Mouse (Mus musculus) heart, embryonic 16.5 days (tissue): ENCODE data around the gene Ino80d. TPM values are rescaled to one million over a fixed set of nuclear protein-coding genes. Genes with fewer than 3 reads are reported as not detected.

Source experiments
- ATAC-seq: fragments of 200-750 bp; cut with Nextera tagmentation; replicated peaks from 2 replicates; pipeline ENCODE4 v1.8.0; 2017; ENCODE audit warnings: moderate number of reproducible peaks; ENCODE audit not compliant: insufficient read depth, low FRiP score; ENCODE audit errors: extremely low read depth
- H3K27ac ChIP-seq: fragments of 300-500 bp; sonication (generic); 2 replicates; pipeline ENCODE4 v1.5.1; 2014; ENCODE audit warnings: mild to moderate bottlenecking, low read length, control low read depth, moderate library complexity
- H3K27me3 ChIP-seq: fragments of 300-500 bp; sonication (generic); 2 replicates; pipeline ENCODE4 v1.6.1; 2014; ENCODE audit warnings: low read length, mixed read lengths; ENCODE audit not compliant: control insufficient read depth, insufficient read depth
- H3K36me3 ChIP-seq: fragments of 300-500 bp; sonication (generic); 2 replicates; pipeline ENCODE4 v1.6.1; 2014; ENCODE audit not compliant: control insufficient read depth, insufficient read depth
- H3K4me1 ChIP-seq: fragments of 300-500 bp; sonication (generic); 2 replicates; pipeline ENCODE4 v1.6.1; 2014; ENCODE audit warnings: low read length, mixed read lengths; ENCODE audit not compliant: control insufficient read depth, insufficient read depth
- H3K4me2 ChIP-seq: fragments of 300-500 bp; sonication (generic); 2 replicates; pipeline ENCODE4 v1.6.1; 2014; ENCODE audit warnings: low read depth, mild to moderate bottlenecking, control low read depth, low read length
- H3K4me3 ChIP-seq: fragments of 300-500 bp; sonication (generic); 2 replicates; pipeline ENCODE4 v1.5.1; 2014; ENCODE audit warnings: mild to moderate bottlenecking, control low read depth, low read length
- H3K9ac ChIP-seq: fragments of 300-500 bp; sonication (generic); 2 replicates; pipeline ENCODE4 v1.6.1; 2014; ENCODE audit warnings: low read length, control low read depth
- H3K9me3 ChIP-seq: fragments of 300-500 bp; sonication (generic); replicated peaks from 2 replicates; pipeline ENCODE4 v1.6.1; 2016; ENCODE audit warnings: low read length; ENCODE audit not compliant: control insufficient read depth
- WGBS: fragments of 180-500 bp; shearing (Covaris S2); extraction: QIAGEN DNeasy Blood & Tissue Kit; methylation state at CpG from one replicate; pipeline ENCODE4 v1.1.7; 2014; 5-methylcytosine and 5-hydroxymethylcytosine counted together
- polyA plus RNA-seq: library from polyadenylated mRNA; unstranded; fragments of >200 nt; fragmentation: Nextera tagmentation; extraction: Ambion mirVana; gene quantifications from 2 replicates; pipeline ENCODE4 v1.2.1, GENCODE M21; 2015

The Ino80d gene
- polyA plus RNA-seq, 1 experiment from 2014 or later, result 8.0 TPM

DNA sequence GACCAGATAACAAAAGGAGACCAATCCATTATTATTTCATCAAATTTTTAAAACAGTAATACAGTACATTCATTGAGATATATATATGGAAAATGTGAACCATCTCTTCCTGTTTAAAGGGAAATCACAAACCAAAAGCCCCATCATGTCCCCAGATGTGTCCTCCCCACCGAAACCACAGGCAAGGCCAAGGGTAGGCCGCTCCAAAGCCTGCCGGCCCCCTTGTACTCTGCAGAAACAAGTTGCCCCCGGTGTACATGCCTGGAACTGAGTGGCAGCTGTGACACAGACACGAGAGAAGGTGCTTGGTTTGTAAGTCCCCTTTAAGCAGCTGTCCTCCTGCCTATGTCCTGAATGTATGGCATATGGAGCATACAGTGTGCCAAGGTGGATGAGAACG lies 66.5 kb downstream of the Ino80d start:
- peaks cover 10% of the 10 kb centered on the region for H3K4me1 ChIP-seq
- ATAC-seq, result no peak
- H3K27ac ChIP-seq, result no peak overlapping the region
- no peaks in the 10 kb centered on the region for H3K9me3 ChIP-seq
- no peak overlapping the region for H3K4me3 ChIP-seq
- peaks cover 6% of the 10 kb centered on the region; the same call in 1 of the 2 replicates for H3K36me3 ChIP-seq
- WGBS, result 78% methylated on average over 6 of the region's 6 CpGs
- H3K9ac ChIP-seq, result no peak overlapping the region
- H3K4me2 ChIP-seq, result no peak overlapping the region
- H3K27me3 ChIP-seq, result no peaks in the 10 kb centered on the region

DNA sequence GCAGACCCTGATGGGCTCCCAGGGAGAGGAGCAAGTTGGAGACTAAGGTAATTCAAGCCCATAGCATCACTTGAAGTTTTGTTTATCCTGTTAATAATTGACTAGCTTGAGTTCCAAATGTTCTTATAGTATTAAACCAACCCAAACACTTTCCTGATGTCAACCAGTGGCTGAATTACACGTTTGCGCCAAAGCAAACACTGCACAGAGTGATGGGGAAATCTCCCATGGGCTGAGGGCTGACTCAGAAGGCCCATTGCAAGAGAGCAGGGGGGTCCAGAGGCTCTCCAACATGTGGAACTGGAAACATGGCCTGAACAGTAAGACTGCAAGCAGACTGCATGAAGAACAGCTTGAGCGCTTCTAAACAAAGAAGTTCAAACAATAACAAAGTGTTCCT lies 81.5 kb downstream of the Ino80d start:
- Histone ChIP-seq H3K4me1 (no peaks in the 10 kb centered on the region), H3K4me2 (no peak overlapping the region), H3K27me3 (no peaks in the 10 kb centered on the region), H3K36me3 (no peaks in the 10 kb centered on the region), H3K27ac (no peak overlapping the region), H3K9me3 (no peaks in the 10 kb centered on the region), H3K4me3 (no peak overlapping the region), H3K9ac (no peak overlapping the region)
- WGBS, result 78% methylated on average over 3 of the region's 3 CpGs
- ATAC-seq, result no peak

DNA sequence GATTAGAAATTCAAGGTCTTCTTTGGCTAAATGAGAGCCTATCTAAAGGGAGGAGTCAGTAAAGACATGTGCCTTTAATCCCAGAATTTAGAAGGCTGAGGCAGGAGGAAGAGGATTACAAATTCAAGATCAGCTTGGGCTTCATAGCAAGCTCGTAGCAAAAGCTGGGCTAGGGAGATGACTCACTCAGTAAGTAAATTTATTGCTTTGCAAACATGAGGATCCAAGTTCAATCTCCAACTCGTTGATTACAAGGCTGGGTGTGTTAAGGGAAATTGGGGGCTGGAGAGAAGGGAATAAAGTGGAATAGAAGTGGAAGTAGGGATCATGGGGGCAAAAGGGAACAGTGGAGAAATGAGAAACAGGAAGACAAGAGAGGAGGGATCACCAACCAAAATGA lies 94.6 kb downstream of the Ino80d start:
- no peaks in the 10 kb centered on the region for H3K9me3 ChIP-seq
- H3K4me1 ChIP-seq, result no peaks in the 10 kb centered on the region
- no peak overlapping the region for H3K4me3 ChIP-seq
- ATAC-seq, result no peak
- H3K4me2 ChIP-seq, result no peak overlapping the region
- no peak overlapping the region for H3K27ac ChIP-seq
- 66% methylated on average over 2 of the region's 2 CpGs for WGBS
- no peaks in the 10 kb centered on the region for H3K27me3 ChIP-seq
- H3K9ac ChIP-seq, result no peak overlapping the region
- H3K36me3 ChIP-seq, result no peaks in the 10 kb centered on the region

DNA sequence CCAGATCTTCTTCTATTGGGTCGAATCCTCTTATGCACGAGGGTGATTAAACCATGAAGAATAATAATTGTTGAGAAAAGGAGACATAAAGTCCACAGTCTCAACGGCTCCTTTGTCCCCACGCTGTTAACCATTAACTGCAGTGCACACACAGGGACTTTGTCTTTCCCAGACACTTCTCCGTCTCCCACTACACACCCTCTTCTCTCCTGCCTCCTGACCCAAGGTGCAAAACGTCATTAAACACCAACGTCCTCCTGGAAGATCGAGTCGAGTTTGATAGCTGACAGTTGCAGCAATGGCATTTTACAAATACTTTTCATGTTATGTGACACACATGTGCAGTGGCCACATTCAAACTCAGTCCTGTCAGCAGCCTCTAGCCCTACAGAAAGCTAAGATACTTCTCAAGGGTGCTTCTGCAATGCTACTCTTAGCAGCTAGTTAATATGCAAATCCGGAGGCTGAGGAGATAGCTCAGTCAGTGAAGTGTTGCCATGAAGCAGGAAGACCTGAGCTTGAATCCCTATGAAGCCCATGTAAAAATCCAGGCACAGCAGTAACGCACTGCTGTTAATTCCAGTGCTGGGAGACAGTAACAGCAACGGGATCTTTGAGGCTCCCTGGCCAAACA lies 109.3 kb downstream of the Ino80d start:
- ATAC-seq, result no peak
- Histone ChIP-seq H3K36me3 (no peaks in the 10 kb centered on the region), H3K9ac (no peak overlapping the region), H3K4me3 (no peak overlapping the region), H3K9me3 (no peaks in the 10 kb centered on the region), H3K27me3 (no peaks in the 10 kb centered on the region), H3K4me2 (no peak overlapping the region), H3K27ac (no peak overlapping the region), H3K4me1 (no peaks in the 10 kb centered on the region)
- 42% methylated on average over 12 of the region's 12 CpGs for WGBS

DNA sequence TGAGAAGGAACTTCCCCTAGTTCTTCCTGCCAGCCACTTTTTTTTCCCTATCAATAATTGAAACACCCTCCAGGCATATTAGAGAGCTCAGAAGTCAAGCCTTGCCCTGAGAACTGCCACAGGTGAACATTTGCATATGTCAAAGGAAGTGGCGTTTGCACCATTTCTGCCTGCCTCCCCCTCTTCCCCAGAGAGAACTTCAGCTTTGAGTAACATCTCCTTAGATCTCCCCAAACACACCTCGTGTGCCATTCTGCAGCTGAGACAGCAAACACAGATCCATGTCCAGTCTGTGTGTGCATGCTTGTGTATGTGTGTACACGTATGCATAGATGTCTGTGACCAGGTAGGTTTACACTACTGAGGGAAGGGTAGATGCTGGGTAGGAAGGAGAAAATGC lies 112.6 kb downstream of the Ino80d start:
- Histone ChIP-seq H3K4me1 (no peaks in the 10 kb centered on the region), H3K4me3 (no peak overlapping the region), H3K4me2 (no peak overlapping the region), H3K9ac (no peak overlapping the region), H3K36me3 (no peaks in the 10 kb centered on the region), H3K27ac (no peak overlapping the region), H3K9me3 (no peaks in the 10 kb centered on the region), H3K27me3 (no peaks in the 10 kb centered on the region)
- WGBS, result 63% methylated on average over 3 of the region's 3 CpGs
- ATAC-seq, result no peak

DNA sequence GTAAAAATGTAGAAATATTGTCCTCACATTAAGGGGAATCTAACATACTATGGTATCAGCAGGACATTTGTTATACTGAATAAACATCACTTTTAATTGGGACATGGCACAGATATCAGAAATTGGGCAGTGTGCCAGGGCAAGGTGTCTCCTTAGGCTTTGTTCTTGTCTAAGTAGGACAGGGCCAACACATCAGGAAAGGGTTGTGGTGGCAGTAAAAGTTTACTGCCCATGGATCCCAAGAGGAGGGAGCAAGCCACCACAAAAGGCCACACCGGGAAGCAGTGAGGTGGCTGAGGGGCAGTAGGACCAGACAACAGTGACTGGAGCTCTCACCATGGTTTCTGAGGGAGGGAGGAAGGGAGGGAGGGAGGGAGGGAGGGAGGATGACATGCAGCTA lies 121.1 kb downstream of the Ino80d start:
- peak overlapping the region; percentile 89 for H3K27ac ChIP-seq

DNA sequence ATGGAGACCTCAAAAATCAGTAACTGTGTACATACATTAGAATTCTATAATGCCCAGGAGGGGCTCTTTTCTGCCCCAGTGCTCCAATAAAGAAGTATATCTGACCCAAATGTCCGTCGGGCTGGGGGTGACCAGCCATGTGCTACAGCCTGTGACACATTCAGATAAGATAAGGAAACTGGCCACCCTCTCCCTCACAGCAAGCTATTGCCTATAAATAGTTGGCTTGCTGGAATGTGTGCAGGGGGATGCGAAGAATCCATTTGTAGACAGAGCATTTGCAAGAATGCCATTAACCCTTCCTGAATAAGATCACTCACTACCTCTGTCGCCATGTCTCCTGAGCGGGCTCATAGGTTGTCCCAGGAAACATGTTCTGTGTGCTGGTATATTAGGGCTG lies 121.8 kb downstream of the Ino80d start:
- peak overlapping the region; percentile 89 for H3K27ac ChIP-seq
- 13% methylated on average over 5 of the region's 5 CpGs for WGBS

More for the DNA sequence above, 121.1 kb downstream of the Ino80d start:
- no peak overlapping the region for H3K9ac ChIP-seq
- no peaks in the 10 kb centered on the region for H3K36me3 ChIP-seq
- H3K4me2 ChIP-seq, result no peak overlapping the region
- no peak overlapping the region for H3K4me3 ChIP-seq
- H3K9me3 ChIP-seq, result peaks cover 3% of the 10 kb centered on the region; the same call in 1 of the 2 replicates
- H3K27me3 ChIP-seq, result no peaks in the 10 kb centered on the region
- WGBS, result 33% methylated on average over 1 of the region's 1 CpGs
- H3K4me1 ChIP-seq, result peaks cover 11% of the 10 kb centered on the region
- no peak for ATAC-seq

DNA sequence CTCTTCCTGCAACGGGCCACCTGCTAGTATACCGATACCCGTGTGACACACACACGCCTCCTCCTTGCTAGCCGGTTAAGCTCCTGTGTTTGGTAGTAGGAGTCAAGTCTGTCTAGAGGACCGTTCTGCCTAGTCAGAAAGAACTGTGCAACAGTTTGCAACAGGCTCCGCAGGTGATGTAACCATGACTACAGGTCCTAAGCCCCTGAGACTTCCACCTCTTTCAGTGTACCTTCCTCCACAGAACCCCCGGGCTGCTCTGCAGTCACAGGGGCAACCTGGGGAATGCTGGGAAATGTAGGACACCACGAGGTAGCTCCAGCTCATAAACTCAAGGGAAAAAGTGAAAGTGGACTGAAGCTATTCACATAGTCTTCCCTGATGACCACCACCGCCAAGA lies 123.4 kb downstream of the Ino80d start:
- Histone ChIP-seq H3K4me1 (peaks cover 11% of the 10 kb centered on the region), H3K9me3 (peaks cover 3% of the 10 kb centered on the region; the same call in 1 of the 2 replicates), H3K9ac (no peak overlapping the region), H3K4me3 (no peak overlapping the region), H3K4me2 (no peak overlapping the region), H3K36me3 (no peaks in the 10 kb centered on the region), H3K27me3 (no peaks in the 10 kb centered on the region), H3K27ac (no peak overlapping the region)
- ATAC-seq, result no peak
- 79% methylated on average over 10 of the region's 10 CpGs for WGBS

More for the DNA sequence above, 121.8 kb downstream of the Ino80d start:
- ATAC-seq, result peak; percentile 91
- Histone ChIP-seq H3K36me3 (no peaks in the 10 kb centered on the region), H3K4me3 (no peak overlapping the region), H3K9me3 (peaks cover 3% of the 10 kb centered on the region; the same call in 1 of the 2 replicates), H3K27me3 (no peaks in the 10 kb centered on the region), H3K9ac (no peak overlapping the region), H3K4me2 (peak overlapping the region; percentile 40; the same call in 1 of the 2 replicates), H3K4me1 (peaks cover 11% of the 10 kb centered on the region)

DNA sequence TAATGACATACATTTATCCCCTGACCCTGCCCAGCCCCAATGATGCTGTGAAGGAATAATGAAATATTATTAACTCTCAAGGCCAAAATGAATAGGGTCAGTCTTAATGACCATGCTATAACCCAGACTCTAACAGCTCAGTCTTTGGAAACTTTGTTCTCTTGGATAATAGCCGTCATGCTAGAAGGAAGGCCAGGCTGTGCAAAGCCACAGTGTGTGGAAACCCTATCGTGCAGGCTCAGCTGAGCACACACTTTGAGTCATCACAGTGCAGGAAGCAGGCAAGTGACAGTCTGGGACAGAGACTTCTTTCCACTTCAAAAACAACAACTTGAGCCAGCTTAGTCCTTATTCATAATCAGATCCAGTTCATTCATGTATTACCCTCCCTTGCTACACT lies 126.9 kb downstream of the Ino80d start:
- no peak for ATAC-seq
- no peak overlapping the region for H3K4me3 ChIP-seq
- WGBS, result 65% methylated on average over 2 of the region's 2 CpGs

More for the DNA sequence above, 126.9 kb downstream of the Ino80d start:
- Histone ChIP-seq H3K9me3 (no peaks in the 10 kb centered on the region), H3K4me2 (no peak overlapping the region), H3K27ac (no peak overlapping the region), H3K9ac (no peak overlapping the region), H3K27me3 (no peaks in the 10 kb centered on the region), H3K4me1 (peaks cover 5% of the 10 kb centered on the region; the same call in 1 of the 2 replicates), H3K36me3 (no peaks in the 10 kb centered on the region)
